Mouse (Mus musculus): ENCODE results near the gene Fcer1g. TPM values are rescaled to one million over a fixed set of nuclear protein-coding genes. Genes with fewer than 3 reads are reported as not detected.
A peak's percentile ranks its signal among the peaks of the same experiment; 100 is the strongest.

Fcer1g gene
- total and polyA plus RNA-seq, 3 experiments = 0.08 to 0.71 TPM; not detected in 1

DNA sequence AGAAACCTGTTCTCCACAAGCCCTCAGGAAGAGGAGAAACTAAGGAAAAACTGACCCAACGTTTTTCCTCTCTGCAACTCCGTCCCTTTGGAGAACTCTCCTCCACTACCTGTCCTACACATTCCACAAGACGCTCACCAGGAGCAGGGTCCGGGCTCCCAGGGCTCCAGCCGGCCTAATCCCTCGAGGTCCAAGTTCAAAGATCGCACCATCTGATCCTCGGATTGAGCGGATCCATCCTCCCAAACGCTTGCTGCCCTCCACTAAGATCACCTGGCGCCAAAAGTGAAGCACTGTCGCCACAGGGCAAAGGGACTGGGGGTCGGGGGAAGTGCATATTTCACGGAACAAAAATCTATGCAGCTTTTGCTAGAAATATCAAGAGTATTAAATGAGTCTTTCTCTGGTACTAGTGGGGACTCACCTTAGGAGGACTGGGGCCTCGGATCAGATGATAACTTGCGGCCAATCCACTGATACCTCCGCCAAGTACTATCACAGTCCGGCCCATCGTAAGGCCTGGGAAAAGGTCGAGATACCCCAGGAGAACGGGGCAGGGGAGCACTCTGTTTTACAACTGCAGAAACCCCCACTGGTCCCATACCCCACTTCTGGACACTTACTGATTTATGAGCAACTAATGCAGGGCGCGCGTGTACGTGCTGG lies 46.2 kb upstream of the Fcer1g start:
- peaks cover 79% of the 10 kb centered on the region for H3K36me3 ChIP-seq (replicated peaks)
- peak; percentile 5; the same call in 1 of the 2 replicates for ATAC-seq (ENCODE audit: extremely low read depth, insufficient number of reproducible peaks, low FRiP score, poor library complexity, severe bottlenecking)

GRCm38 (mm10) chr1:171279721-171280120 lies 45.6 kb upstream of the Fcer1g start:
- DNase-seq (ENCODE audit: low spot score) (no peak), ATAC-seq (ENCODE audit: extremely low read depth, insufficient number of reproducible peaks, low FRiP score, poor library complexity, severe bottlenecking) (no peak)
- peaks cover 79% of the 10 kb centered on the region for H3K36me3 ChIP-seq (replicated peaks)
- no peaks in the 10 kb centered on the region for H3K27me3 ChIP-seq (ENCODE audit: insufficient read depth, low read length)
- H3K9me3 ChIP-seq (replicated peaks) = no peaks in the 10 kb centered on the region
- H3K4me1 ChIP-seq (ENCODE audit: insufficient read depth, low read depth, low read length) = peaks cover 75% of the 10 kb centered on the region
- peak overlapping the region; percentile 76 for H3K4me3 ChIP-seq (ENCODE audit: low read depth, low read length)
- TF ChIP-seq POLR2AphosphoS5 (IDR thresholded peaks at IDR 0.05; ENCODE audit: insufficient replicate concordance, low read depth, low read length) = no peak
- TF ChIP-seq GATA1 (IDR thresholded peaks at IDR 0.05; ENCODE audit: borderline replicate concordance, low read length) = no peak
- no peak for TF ChIP-seq GATA2 (IDR thresholded peaks at IDR 0.05; ENCODE audit: borderline replicate concordance, low read depth, low read length)
- TF ChIP-seq CTCF (IDR thresholded peaks at IDR 0.05; ENCODE audit: low read depth, low read length) = no peak

More for the DNA sequence above, 46.2 kb upstream of the Fcer1g start:
- Histone ChIP-seq H3K4me1 (ENCODE audit: insufficient read depth, low read depth, low read length) (peaks cover 77% of the 10 kb centered on the region), H3K9me3 (replicated peaks) (no peaks in the 10 kb centered on the region), H3K4me3 (ENCODE audit: low read depth, low read length) (peak overlapping the region; percentile 76), H3K27me3 (ENCODE audit: insufficient read depth, low read length) (no peaks in the 10 kb centered on the region)
- TF ChIP-seq CTCF (IDR thresholded peaks at IDR 0.05; ENCODE audit: low read depth, low read length) (no peak), GATA2 (IDR thresholded peaks at IDR 0.05; ENCODE audit: borderline replicate concordance, low read depth, low read length) (no peak)
- DNase-seq (ENCODE audit: low spot score) = peak; percentile 55

DNA sequence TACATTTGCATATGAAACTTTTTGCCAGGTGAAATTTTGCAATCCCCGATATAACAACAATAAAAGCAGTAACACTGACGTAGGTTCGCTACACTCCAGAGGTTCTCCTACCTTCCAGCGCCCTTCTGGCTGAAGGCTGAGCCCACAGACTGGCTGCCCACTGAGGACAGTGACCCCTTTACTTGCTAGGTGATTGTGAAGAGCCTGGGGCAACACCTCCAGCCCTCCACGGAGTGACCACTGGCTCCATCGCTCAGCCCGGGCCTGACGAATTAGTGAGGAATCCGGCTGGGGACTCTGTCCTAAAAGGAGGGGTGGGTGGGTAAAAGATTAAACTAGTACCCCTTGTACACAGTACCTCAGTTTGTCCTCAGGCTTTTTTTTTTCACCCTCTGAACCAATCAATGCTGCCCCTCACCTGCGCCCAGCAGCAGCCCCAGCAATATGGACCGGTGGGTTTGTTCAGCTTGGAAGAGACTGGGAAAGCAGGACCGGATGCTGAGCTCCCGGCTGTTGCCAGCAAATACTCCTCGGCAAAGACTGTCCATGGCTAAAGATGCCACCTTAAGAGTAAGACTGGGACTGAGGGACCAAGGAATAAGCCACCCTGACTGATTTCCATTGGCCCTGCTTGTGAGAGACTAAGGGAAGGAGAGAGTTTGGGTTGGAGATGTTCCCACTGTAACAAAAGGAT lies 45.0 kb upstream of the Fcer1g start:
- TF ChIP-seq GATA1 (IDR thresholded peaks at IDR 0.05; ENCODE audit: borderline replicate concordance, low read length) = no peak
- no peak for TF ChIP-seq GATA2 (IDR thresholded peaks at IDR 0.05; ENCODE audit: borderline replicate concordance, low read depth, low read length)
- TF ChIP-seq POLR2AphosphoS5 (IDR thresholded peaks at IDR 0.05; ENCODE audit: insufficient replicate concordance, low read depth, low read length) = no peak
- TF ChIP-seq TAL1 (conservative IDR thresholded peaks at IDR 0.05; ENCODE audit: low read depth, low read length) = no peak
- no peak for TF ChIP-seq CTCF (IDR thresholded peaks at IDR 0.05; ENCODE audit: low read depth, low read length)
- Histone ChIP-seq H3K4me1 (ENCODE audit: insufficient read depth, low read depth, low read length) (peaks cover 81% of the 10 kb centered on the region), H3K9me3 (replicated peaks) (no peaks in the 10 kb centered on the region), H3K36me3 (replicated peaks) (peaks cover 79% of the 10 kb centered on the region), H3K27me3 (ENCODE audit: insufficient read depth, low read length) (no peaks in the 10 kb centered on the region), H3K4me3 (ENCODE audit: low read depth, low read length) (peak overlapping the region; percentile 76; the same call in 1 of the 2 replicates)
- no peak for ATAC-seq (ENCODE audit: extremely low read depth, insufficient number of reproducible peaks, low FRiP score, poor library complexity, severe bottlenecking)
- no peak for DNase-seq (ENCODE audit: low spot score)

DNA sequence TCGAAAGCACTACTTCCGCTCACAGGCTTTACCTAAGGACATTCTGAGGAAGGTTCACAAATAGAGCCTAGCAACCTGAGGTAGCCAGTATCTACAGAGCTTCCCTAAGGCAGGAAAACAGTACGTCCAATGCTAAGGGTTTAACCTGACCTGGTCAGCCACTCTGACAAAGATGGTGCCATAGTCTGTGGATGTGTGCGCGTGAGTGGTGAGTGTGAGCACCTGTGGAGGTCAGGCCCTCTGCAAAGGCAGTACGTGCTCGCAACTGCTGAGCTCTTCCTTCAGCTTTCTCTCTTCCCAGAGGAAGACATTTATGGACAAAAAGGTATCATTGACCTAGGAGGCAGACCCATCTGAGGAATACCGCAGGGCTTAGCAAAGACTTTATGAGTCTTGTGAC lies 44.3 kb upstream of the Fcer1g start:
- no peak for ATAC-seq (ENCODE audit: extremely low read depth, insufficient number of reproducible peaks, low FRiP score, poor library complexity, severe bottlenecking)
- no peak for TF ChIP-seq CTCF (IDR thresholded peaks at IDR 0.05; ENCODE audit: low read depth, low read length)
- no peak for TF ChIP-seq POLR2AphosphoS5 (IDR thresholded peaks at IDR 0.05; ENCODE audit: insufficient replicate concordance, low read depth, low read length)
- no peak for TF ChIP-seq TAL1 (conservative IDR thresholded peaks at IDR 0.05; ENCODE audit: low read depth, low read length)
- no peak for TF ChIP-seq GATA1 (IDR thresholded peaks at IDR 0.05; ENCODE audit: borderline replicate concordance, low read length)
- Histone ChIP-seq H3K4me1 (ENCODE audit: insufficient read depth, low read depth, low read length) (peaks cover 83% of the 10 kb centered on the region), H3K9me3 (replicated peaks) (no peaks in the 10 kb centered on the region), H3K36me3 (replicated peaks) (peaks cover 79% of the 10 kb centered on the region), H3K4me3 (ENCODE audit: low read depth, low read length) (no peak overlapping the region; the same call in 1 of the 2 replicates), H3K27me3 (ENCODE audit: insufficient read depth, low read length) (no peaks in the 10 kb centered on the region)
- DNase-seq (ENCODE audit: low spot score) = no peak

DNA sequence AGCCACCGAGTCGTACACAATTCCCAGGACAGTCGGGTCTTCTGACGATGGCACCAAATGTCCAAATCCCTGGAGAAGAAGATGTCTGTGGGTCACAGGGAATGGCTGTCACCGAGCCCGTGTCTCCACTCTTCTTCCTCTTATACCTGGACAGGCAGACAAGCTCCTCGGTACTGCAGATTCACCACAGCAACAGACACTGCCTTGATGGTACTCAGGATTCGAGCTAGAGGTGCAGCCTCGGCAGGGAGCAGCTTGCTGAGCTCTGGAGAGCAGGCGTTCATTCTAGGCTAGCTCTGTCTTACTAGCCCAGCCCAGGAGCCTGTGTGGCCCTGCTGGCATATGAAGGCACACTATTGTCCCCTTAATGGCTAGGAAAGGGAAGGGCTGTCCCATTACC lies 43.6 kb upstream of the Fcer1g start:
- Histone ChIP-seq H3K27me3 (ENCODE audit: insufficient read depth, low read length) (no peaks in the 10 kb centered on the region), H3K36me3 (replicated peaks) (peaks cover 79% of the 10 kb centered on the region), H3K9me3 (replicated peaks) (no peaks in the 10 kb centered on the region), H3K4me1 (ENCODE audit: insufficient read depth, low read depth, low read length) (peaks cover 80% of the 10 kb centered on the region), H3K4me3 (ENCODE audit: low read depth, low read length) (no peak overlapping the region)
- DNase-seq (ENCODE audit: low spot score) = no peak
- TF ChIP-seq GATA1 (IDR thresholded peaks at IDR 0.05; ENCODE audit: borderline replicate concordance, low read length) (no peak), GATA2 (IDR thresholded peaks at IDR 0.05; ENCODE audit: borderline replicate concordance, low read depth, low read length) (no peak), CTCF (IDR thresholded peaks at IDR 0.05; ENCODE audit: low read depth, low read length) (no peak), POLR2AphosphoS5 (IDR thresholded peaks at IDR 0.05; ENCODE audit: insufficient replicate concordance, low read depth, low read length) (no peak), TAL1 (conservative IDR thresholded peaks at IDR 0.05; ENCODE audit: low read depth, low read length) (no peak)
- ATAC-seq (ENCODE audit: extremely low read depth, insufficient number of reproducible peaks, low FRiP score, poor library complexity, severe bottlenecking) = no peak

- Histone ChIP-seq H3K4me1 (ENCODE audit: insufficient read depth, low read depth, low read length) (peaks cover 85% of the 10 kb centered on the region), H3K9me3 (replicated peaks) (no peaks in the 10 kb centered on the region), H3K4me3 (ENCODE audit: low read depth, low read length) (peak overlapping the region; percentile 43; the same call in 1 of the 2 replicates), H3K27me3 (ENCODE audit: insufficient read depth, low read length) (no peaks in the 10 kb centered on the region), H3K36me3 (replicated peaks) (peaks cover 83% of the 10 kb centered on the region)
- TF ChIP-seq TAL1 (conservative IDR thresholded peaks at IDR 0.05; ENCODE audit: low read depth, low read length) (no peak), CTCF (IDR thresholded peaks at IDR 0.05; ENCODE audit: low read depth, low read length) (no peak), GATA2 (IDR thresholded peaks at IDR 0.05; ENCODE audit: borderline replicate concordance, low read depth, low read length) (no peak), POLR2AphosphoS5 (IDR thresholded peaks at IDR 0.05; ENCODE audit: insufficient replicate concordance, low read depth, low read length) (no peak)
- no peak for ATAC-seq (ENCODE audit: extremely low read depth, insufficient number of reproducible peaks, low FRiP score, poor library complexity, severe bottlenecking)
- peak; percentile 26 for DNase-seq (ENCODE audit: low spot score)
Observed at GRCm38 (mm10) chr1:171276110-171276748, 42.1 kb upstream of the Fcer1g start.

Data from G1E (cell line).